Mouse (Mus musculus) neural tube, embryonic 13.5 days (tissue): Measurements from ENCODE around the gene Aif1l. TPM values are rescaled to one million over a fixed set of nuclear protein-coding genes. Genes with fewer than 3 reads are reported as not detected.

Source experiments
- polyA plus RNA-seq: library from polyadenylated mRNA; unstranded; fragments of >200 nt; fragmentation: Nextera tagmentation; extraction: Ambion mirVana; gene quantifications from 2 replicates; pipeline ENCODE4 v1.2.1, GENCODE M21; 2015

Gene Aif1l
- polyA plus RNA-seq, 1 experiment from 2014 or later: 23.1 TPM

Other genes starting within 250 kb of the Aif1l start
- gene Qrfp, start 139.6 kb upstream of the Aif1l start, polyA plus RNA-seq: 0.13 TPM in 1 of 2 replicates, not detected in the other
- 2.8 and 3.1 TPM in 2 replicates for gene Fibcd1, start 104.1 kb upstream of the Aif1l start, polyA plus RNA-seq
- 5.3 and 5.7 TPM in 2 replicates for gene Lamc3, start 62.8 kb upstream of the Aif1l start, polyA plus RNA-seq
- gene Nup214, start 24.3 kb downstream of the Aif1l start, polyA plus RNA-seq: 74.2 and 74.5 TPM in 2 replicates
- 0.88 and 1.2 TPM in 2 replicates for gene Fam78a, start 134.7 kb downstream of the Aif1l start, polyA plus RNA-seq
- 22.6 and 24.1 TPM in 2 replicates for gene Plpp7, start 145.4 kb downstream of the Aif1l start, polyA plus RNA-seq
- gene Prrc2b, start 200.9 kb downstream of the Aif1l start, polyA plus RNA-seq: 61.6 and 69.8 TPM in 2 replicates